Mouse (Mus musculus) MEL (cell line): Measurements from ENCODE around the gene Eif4h.

ENCODE experiments used
- CTCF ChIP-seq, 3 experiments: IDR thresholded peaks in 2 of 3; conservative IDR thresholded peaks in 1 of 3; 2 replicates each; pipeline ENCODE4 v1.5.1; 2011 to 2012; ENCODE audit warnings: low read length in 3 of 3, low read depth in 2 of 3, mild to moderate bottlenecking in 2 of 3, improper control_type of control experiment in 1 of 3, inconsistent platforms in 1 of 3, mixed read lengths in 1 of 3, moderate library complexity in 1 of 3; ENCODE audit not compliant: control insufficient read depth in 1 of 3, insufficient read depth in 1 of 3, poor library complexity in 1 of 3, severe bottlenecking in 1 of 3
- EP300 ChIP-seq, 2 experiments: IDR thresholded peaks; 2 replicates each; pipeline ENCODE4 v1.6.1; 2011; ENCODE audit warnings: improper control_type of control experiment in 2 of 2, low read length in 2 of 2, low read depth in 1 of 2, mild to moderate bottlenecking in 1 of 2
- GABPA ChIP-seq: IDR thresholded peaks from 2 replicates; pipeline ENCODE4 v1.6.1; 2012; ENCODE audit warnings: low read depth, mild to moderate bottlenecking, inconsistent platforms, low read length, improper control_type of control experiment, moderate library complexity
- GATA1 ChIP-seq: IDR thresholded peaks from 2 replicates; pipeline ENCODE4 v1.6.1; 2011; ENCODE audit warnings: low read depth, low read length, improper control_type of control experiment
- JUND ChIP-seq: IDR thresholded peaks from 2 replicates; pipeline ENCODE4 v1.6.1; 2011; ENCODE audit warnings: low read depth, mild to moderate bottlenecking, improper control_type of control experiment, low read length
- KAT2A ChIP-seq: conservative IDR thresholded peaks from 2 replicates; pipeline ENCODE4 v1.6.1; 2012; ENCODE audit warnings: low read depth, low read length, improper control_type of control experiment, inconsistent platforms
- NELFE ChIP-seq: IDR thresholded peaks from 2 replicates; pipeline ENCODE4 v1.6.1; 2011; ENCODE audit warnings: low read depth, low read length, improper control_type of control experiment
- POLR2A ChIP-seq, 2 experiments: IDR thresholded peaks; 2 replicates each; pipeline ENCODE4 v1.6.1; 2011 to 2012; ENCODE audit warnings: low read length in 2 of 2, mild to moderate bottlenecking in 2 of 2, control low read depth in 1 of 2, improper control_type of control experiment in 1 of 2, low read depth in 1 of 2, moderate library complexity in 1 of 2; ENCODE audit not compliant: control insufficient read depth in 1 of 2, insufficient read depth in 1 of 2, poor library complexity in 1 of 2
- USF1 ChIP-seq: IDR thresholded peaks from 2 replicates; pipeline ENCODE4 v1.6.1; 2014; ENCODE audit warnings: low read depth, mild to moderate bottlenecking, inconsistent platforms, low read length, improper control_type of control experiment, moderate library complexity

GRCm38 (mm10) chr5:134644121-134644520 is 4.8 kb upstream of the Eif4h start:
- no peak for TF ChIP-seq POLR2A (IDR thresholded peaks at IDR 0.05; ENCODE audit: control insufficient read depth in 1 of 2, insufficient read depth in 1 of 2, low read depth in 1 of 2, low read length in 2 of 2, poor library complexity in 1 of 2)
- TF ChIP-seq CTCF (IDR thresholded peaks at IDR 0.05 in 2 of 3, conservative IDR thresholded peaks at IDR 0.05 in 1 of 3; ENCODE audit: control insufficient read depth in 1 of 3, insufficient read depth in 1 of 3, low read depth in 2 of 3, low read length in 3 of 3, poor library complexity in 1 of 3, severe bottlenecking in 1 of 3), result no peak
- TF ChIP-seq GATA1, result no peak
- TF ChIP-seq USF1, result no peak
- TF ChIP-seq KAT2A, result no peak
- TF ChIP-seq GABPA, result no peak
- no peak for TF ChIP-seq JUND
- no peak for TF ChIP-seq NELFE
- TF ChIP-seq EP300 (IDR thresholded peaks at IDR 0.05; ENCODE audit: low read depth in 1 of 2, low read length in 2 of 2), result no peak
